Mouse (Mus musculus) C2C12 (cell line): Measurements from ENCODE around the gene Cd24a. TPM values are rescaled to one million over a fixed set of nuclear protein-coding genes. Genes with fewer than 3 reads are reported as not detected.

Source experiments
- H3K27me3 ChIP-seq: one replicate; pipeline ENCODE4 v1.6.1; 2011; ENCODE audit not compliant: control insufficient read depth, insufficient read depth, insufficient read length
- H3K36me3 ChIP-seq: one replicate; pipeline ENCODE4 v1.6.1; 2011; ENCODE audit not compliant: control insufficient read depth, insufficient read depth
- H3K4me3 ChIP-seq: one replicate; pipeline ENCODE4 v1.5.1; 2011; ENCODE audit warnings: mild to moderate bottlenecking, control low read depth; ENCODE audit not compliant: poor library complexity, insufficient read depth, severe bottlenecking
- H3K79me2 ChIP-seq: one replicate; pipeline ENCODE4 v1.6.1; 2011; ENCODE audit not compliant: control insufficient read depth, insufficient read depth
- H3K79me3 ChIP-seq: one replicate; pipeline ENCODE4 v1.6.1; 2011; ENCODE audit warnings: low read depth, control low read depth
- H3ac ChIP-seq: one replicate; pipeline ENCODE3; 2011; ENCODE audit warnings: low read depth; ENCODE audit not compliant: control insufficient read depth, insufficient read length
- CEBPB ChIP-seq: IDR thresholded peaks from one replicate; pipeline ENCODE4 v1.6.1; 2011; ENCODE audit warnings: low read depth, mild to moderate bottlenecking, control low read depth, moderate library complexity
- CTCF ChIP-seq: IDR thresholded peaks from one replicate; pipeline ENCODE4 v1.5.1; 2011; ENCODE audit not compliant: control insufficient read depth, insufficient read depth, insufficient read length
- FOSL1 ChIP-seq: IDR thresholded peaks from one replicate; pipeline ENCODE4 v1.8.0; 2011; ENCODE audit warnings: mild to moderate bottlenecking, low read length; ENCODE audit not compliant: poor library complexity, insufficient read depth, severe bottlenecking
- MAX ChIP-seq: IDR thresholded peaks from one replicate; pipeline ENCODE4 v1.6.1; 2011; ENCODE audit warnings: mild to moderate bottlenecking, control low read depth
- MYOD1 ChIP-seq: IDR thresholded peaks from one replicate; pipeline ENCODE4 v1.6.1; 2011; ENCODE audit warnings: low read depth; ENCODE audit not compliant: control insufficient read depth, insufficient read length
- MYOG ChIP-seq: IDR thresholded peaks from one replicate; pipeline ENCODE4 v1.6.1; 2011; ENCODE audit not compliant: control insufficient read depth, insufficient read length; ENCODE audit errors: extremely low read depth
- USF1 ChIP-seq: IDR thresholded peaks from one replicate; pipeline ENCODE4 v1.6.1; 2011; ENCODE audit warnings: low read depth, mild to moderate bottlenecking, control low read depth, moderate library complexity
- polyA plus RNA-seq: library from polyadenylated mRNA; unstranded; fragments of >200 nt; fragmentation: generic; extraction: Trizol; gene quantifications from one replicate; pipeline ENCODE4 v1.2.1, GENCODE M21; 2012; ENCODE audit warnings: missing spikeins

The Cd24a gene
- polyA plus RNA-seq, 1 experiment = 83.6 TPM

DNA sequence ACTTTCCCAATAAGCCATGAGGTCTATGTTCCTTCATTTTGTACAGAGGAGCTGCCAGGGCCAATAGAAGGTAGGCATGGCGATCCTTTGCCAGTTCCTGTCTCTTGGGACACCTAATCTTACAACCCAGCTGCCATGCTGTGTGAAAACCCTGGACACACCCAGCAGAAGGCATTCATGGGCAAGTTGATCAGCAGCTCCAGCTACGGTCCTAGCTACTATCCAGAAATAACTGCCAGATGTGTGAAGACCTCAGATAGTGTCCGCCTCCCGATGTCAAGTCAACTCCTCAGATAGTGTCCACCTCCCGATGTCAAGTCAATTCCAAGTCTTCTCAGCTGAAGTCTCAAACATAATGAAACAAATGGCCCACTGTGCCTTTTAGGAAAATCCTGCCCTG is 31.4 kb downstream of the Cd24a start:
- Histone ChIP-seq H3K79me2 (no peaks in the 10 kb centered on the region), H3K79me3 (no peaks in the 10 kb centered on the region), H3ac (no peak overlapping the region), H3K27me3 (no peaks in the 10 kb centered on the region), H3K4me3 (no peak overlapping the region), H3K36me3 (no peaks in the 10 kb centered on the region)
- TF ChIP-seq USF1 (no peak), FOSL1 (no peak), MYOD1 (no peak), MAX (no peak), MYOG (no peak), CEBPB (no peak), CTCF (no peak)

DNA sequence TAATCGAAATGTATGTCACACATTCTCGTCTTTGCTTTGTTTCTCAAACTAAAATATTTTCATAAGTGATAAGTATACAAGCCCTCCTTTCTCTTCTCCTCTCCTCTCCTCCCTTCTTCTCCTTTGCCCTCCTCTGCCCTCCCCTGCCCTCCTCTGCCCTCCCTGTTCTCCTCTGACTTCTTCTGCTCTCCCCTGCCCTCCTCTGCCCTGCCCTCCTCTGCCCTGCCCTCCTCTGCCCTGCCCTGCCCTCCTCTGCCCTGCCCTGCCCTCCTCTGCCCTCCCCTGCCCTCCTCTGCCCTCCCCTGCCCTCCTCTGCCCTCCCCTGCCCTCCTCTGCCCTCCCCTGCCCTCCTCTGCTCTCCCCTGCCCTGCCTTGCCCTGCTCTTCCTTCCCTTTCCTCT is 31.9 kb downstream of the Cd24a start:
- H3K79me2 ChIP-seq = no peaks in the 10 kb centered on the region
- H3K27me3 ChIP-seq = no peaks in the 10 kb centered on the region
- H3K36me3 ChIP-seq = no peaks in the 10 kb centered on the region
- no peak for TF ChIP-seq MYOG
- no peak for TF ChIP-seq CEBPB
- no peak for TF ChIP-seq MAX
- no peak overlapping the region for H3ac ChIP-seq
- no peak overlapping the region for H3K4me3 ChIP-seq
- no peaks in the 10 kb centered on the region for H3K79me3 ChIP-seq

DNA sequence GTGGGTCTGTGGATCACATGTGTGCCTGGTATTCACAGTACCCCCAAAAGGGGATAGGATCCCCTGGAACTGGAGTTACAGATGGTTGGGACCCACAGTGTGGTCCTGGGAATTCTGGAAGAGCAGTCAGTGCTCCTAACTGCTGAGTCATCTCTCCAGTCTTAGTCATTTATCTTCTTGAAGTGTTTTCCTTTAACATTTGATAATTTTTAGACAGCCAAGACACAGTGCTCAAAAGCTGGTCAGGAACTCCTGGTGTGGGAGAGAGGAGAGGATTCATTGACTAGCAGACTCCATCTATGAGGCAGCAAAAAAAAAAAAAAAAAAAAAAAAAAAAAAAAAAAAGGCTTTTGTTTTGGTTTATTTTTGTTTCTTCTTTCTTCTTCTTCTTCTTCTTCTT is 33.0 kb downstream of the Cd24a start:
- Histone ChIP-seq H3K79me3 (no peaks in the 10 kb centered on the region), H3K36me3 (no peaks in the 10 kb centered on the region), H3K79me2 (no peaks in the 10 kb centered on the region), H3K4me3 (no peak overlapping the region), H3K27me3 (no peaks in the 10 kb centered on the region), H3ac (no peak overlapping the region)
- TF ChIP-seq CTCF (no peak), MYOD1 (no peak), MAX (no peak), FOSL1 (no peak), USF1 (no peak), CEBPB (no peak), MYOG (no peak)

DNA sequence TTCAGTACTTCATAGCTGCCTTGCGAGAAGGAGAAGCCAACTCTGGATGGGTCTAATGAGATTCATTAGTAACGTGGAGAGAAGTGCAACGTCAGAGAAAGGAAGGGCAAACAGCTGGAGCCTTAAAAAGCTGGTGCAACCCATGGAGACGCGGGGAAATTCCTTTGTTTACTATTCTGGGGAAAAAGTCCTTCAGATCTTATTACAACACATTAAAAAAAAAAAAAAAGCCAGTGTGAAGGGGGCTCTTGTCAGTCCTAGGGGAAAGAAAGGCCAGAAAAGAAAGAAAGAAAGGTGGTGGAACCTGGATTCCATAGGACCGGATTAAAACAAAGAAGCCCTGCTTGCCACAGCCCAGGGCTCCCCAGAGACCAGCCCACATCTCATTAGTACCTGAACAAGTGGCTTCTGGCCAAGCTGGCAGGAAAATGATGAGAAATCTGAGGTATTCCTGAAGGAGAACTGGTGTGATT is 41.0 kb downstream of the Cd24a start:
- Histone ChIP-seq H3K36me3 (no peaks in the 10 kb centered on the region), H3K27me3 (no peaks in the 10 kb centered on the region), H3K79me3 (no peaks in the 10 kb centered on the region), H3K4me3 (no peak overlapping the region), H3ac (no peak overlapping the region), H3K79me2 (no peaks in the 10 kb centered on the region)
- TF ChIP-seq CTCF (no peak), MYOD1 (no peak), USF1 (no peak)

DNA sequence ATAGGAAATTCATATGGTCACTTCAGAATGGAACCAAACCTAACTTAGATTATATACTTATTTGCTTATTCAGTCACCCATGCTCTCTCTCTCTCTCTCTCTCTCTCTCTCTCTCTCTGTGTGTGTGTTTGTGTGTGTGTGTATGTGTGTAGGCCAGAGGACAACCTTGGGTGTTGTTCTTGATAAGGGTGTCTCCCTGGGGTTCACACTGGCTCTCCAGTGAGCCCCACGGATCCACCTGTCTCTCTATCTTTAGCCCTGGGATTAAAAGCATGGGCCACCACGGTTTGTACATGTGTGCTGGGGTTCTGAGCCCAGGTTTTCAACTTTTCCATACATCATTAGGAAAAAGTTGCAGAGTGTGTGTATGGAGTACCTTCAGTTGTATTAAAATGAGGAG is 41.9 kb downstream of the Cd24a start:
- Histone ChIP-seq H3ac (no peak overlapping the region), H3K79me3 (no peaks in the 10 kb centered on the region), H3K36me3 (no peaks in the 10 kb centered on the region), H3K27me3 (no peaks in the 10 kb centered on the region), H3K4me3 (no peak overlapping the region), H3K79me2 (no peaks in the 10 kb centered on the region)
- TF ChIP-seq USF1 (no peak), MAX (no peak), FOSL1 (no peak), MYOG (no peak), CTCF (no peak), CEBPB (no peak), MYOD1 (no peak)

DNA sequence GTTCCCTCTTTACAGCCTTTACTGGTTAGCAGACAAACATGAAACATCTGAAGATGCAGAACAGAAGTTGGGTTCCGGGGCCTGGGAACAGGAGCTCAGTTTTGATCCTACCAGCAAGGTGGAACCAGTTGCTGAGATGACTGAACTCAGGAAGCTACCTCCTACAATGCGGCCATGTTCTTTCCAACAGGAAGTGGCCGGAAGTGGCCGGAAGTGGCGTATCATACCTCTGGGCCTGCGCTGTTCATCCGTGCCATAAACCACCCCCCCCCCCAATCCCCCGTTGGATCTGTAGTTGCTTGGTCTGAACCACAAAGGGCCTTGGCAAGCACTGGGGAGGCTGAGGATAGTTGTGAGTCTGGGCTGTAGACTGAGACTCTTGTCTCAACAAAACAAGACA is 45.4 kb downstream of the Cd24a start:
- no peaks in the 10 kb centered on the region for H3K79me2 ChIP-seq
- no peaks in the 10 kb centered on the region for H3K79me3 ChIP-seq
- TF ChIP-seq CEBPB = no peak
- no peak for TF ChIP-seq USF1
- no peak for TF ChIP-seq FOSL1
- TF ChIP-seq MYOD1 = no peak
- no peak for TF ChIP-seq MYOG
- TF ChIP-seq MAX = no peak
- no peak for TF ChIP-seq CTCF

More for the DNA sequence above, 45.4 kb downstream of the Cd24a start:
- Histone ChIP-seq H3K4me3 (no peak overlapping the region), H3K36me3 (no peaks in the 10 kb centered on the region), H3K27me3 (no peaks in the 10 kb centered on the region), H3ac (no peak overlapping the region)
